Mouse (Mus musculus) thymus, adult 2 months (tissue): Measurements from ENCODE around the gene Atp6v1e1.

Experiments
- CTCF ChIP-seq: fragments of 200-500 bp; IDR thresholded peaks from 2 replicates; pipeline ENCODE4 v1.5.1; 2012; ENCODE audit warnings: mild to moderate bottlenecking, control low read depth, low read length, moderate library complexity, borderline replicate concordance; ENCODE audit not compliant: control insufficient read depth, poor library complexity, insufficient read depth; ENCODE audit errors: extremely low read depth
- POLR2A ChIP-seq: fragments of 200-500 bp; IDR thresholded peaks from 2 replicates; pipeline ENCODE4 v1.6.1; 2012; ENCODE audit warnings: mild to moderate bottlenecking, low read length, control low read depth, moderate library complexity; ENCODE audit not compliant: control insufficient read depth, poor library complexity, insufficient read depth; ENCODE audit errors: extremely low read depth

DNA sequence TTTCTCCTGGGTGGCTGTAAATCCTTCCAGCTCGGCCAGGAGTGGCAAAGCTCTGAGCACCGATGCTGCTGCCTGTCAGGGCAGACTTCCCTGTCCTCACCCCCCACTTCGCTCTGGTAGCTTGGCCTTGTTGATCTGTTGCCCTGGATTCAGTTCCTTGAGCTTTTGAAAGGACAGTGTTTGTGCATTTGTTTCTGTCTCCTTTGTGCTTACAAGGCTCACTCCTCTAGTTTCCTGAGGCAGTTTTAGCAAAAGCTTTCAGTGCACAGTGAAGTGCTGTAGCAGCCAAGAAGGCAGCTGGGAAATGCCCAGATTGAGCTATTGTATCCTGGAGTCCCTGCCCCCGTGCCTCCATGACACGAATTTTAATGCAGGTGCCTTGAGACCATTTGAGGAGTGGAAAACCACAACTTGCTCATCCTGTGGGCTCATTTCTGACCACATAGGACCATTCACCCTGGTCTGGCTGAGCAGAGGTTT is 49.4 kb downstream of the Atp6v1e1 start, which contains the start of gene Slc25a18:
- TF ChIP-seq POLR2A, result no peak
- no peak for TF ChIP-seq CTCF
